Mouse (Mus musculus): ENCODE results near the gene Sp3.

Gene Sp3

DNA sequence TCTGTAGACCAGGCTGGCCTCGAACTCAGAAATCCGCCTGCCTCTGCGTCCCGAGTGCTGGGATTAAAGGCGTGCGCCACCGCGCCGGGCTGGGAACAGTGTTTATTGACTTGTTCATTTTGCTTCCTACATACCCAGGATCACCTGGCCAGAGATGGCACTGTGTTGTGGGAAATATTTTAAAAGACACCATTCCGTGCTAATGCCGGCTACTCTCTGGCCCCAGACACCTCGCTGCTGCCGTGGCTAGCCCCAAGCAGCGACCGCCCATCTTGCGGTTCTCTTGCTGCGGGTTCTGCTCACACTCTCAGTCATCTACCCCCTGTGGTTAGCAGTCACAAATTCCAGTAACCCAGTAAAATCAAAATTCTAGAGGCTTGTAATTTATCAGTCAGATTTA, 12.3 kb upstream of the Sp3 start:
- 98% methylated on average over 17 of the region's 17 CpGs for WGBS

DNA sequence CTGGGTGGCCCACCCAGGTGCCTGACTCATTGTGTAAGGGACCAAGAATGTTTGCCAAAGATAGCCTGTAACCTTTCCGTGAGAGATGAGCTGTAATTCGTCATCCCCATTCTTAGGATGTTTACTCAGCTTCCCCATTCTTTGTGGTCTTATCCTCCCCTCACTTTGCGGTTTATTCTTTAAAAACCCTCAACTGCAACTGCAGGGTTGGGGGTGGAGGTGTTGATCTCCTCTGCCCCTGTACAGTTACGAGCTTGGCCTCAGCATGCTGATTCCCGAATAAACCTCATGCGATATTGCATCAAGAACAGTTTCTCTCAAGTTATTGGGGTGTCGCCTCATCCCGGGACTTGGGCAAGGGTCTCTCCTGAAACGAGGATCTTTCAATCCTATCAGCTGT, 8.7 kb upstream of the Sp3 start:
- 93% methylated on average over 9 of the region's 9 CpGs for WGBS

DNA sequence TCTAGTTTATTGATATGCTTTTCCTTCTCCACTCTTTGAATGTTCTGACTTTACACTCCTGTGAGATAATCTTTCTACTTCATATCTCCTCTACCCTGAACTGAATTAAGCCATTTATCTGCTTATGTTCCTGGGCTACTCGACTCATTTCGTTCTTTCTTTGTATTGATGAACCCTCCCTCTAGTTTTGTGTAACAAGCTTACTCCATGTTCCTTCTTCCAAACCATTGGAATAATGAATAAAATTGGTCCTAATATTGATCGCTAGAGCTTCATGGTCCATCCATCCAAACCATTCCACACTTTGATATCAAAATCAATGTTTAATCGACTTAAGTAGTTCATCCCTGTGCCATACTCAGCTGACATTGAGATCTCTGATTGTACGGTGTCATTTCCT, 6.4 kb upstream of the Sp3 start, which contains the start of gene Gm11084:
TSS of gene Gm11084 (minus strand) at position 101 of the 400 bp plus-strand sequence.
- WGBS: 95% methylated on average over 5 of the region's 5 CpGs

DNA sequence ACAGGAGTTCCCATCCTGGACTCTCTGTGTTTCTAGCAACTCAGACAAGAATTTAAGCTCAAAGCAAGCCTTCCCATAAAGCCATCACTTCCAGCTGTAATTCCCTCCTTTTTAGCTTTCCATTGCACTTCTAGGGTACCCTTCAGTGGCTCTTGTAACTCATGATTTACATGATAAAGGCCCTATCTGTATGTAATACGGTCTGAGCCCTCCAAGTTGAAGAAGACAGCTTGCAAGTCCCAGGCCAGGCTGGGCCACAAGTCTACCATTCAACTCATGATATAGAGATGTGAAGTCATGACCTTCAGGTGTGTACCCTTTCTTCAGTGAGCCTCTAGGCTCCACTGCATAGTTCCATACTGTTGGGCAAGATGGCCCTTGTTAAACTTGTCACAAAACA, 5.3 kb upstream of the Sp3 start:
- 60% methylated on average over 1 of the region's 1 CpGs for WGBS

GRCm38 (mm10) chr2:72984806-72985205, 4.6 kb upstream of the Sp3 start:
- WGBS: 78% methylated on average over 4 of the region's 4 CpGs

DNA sequence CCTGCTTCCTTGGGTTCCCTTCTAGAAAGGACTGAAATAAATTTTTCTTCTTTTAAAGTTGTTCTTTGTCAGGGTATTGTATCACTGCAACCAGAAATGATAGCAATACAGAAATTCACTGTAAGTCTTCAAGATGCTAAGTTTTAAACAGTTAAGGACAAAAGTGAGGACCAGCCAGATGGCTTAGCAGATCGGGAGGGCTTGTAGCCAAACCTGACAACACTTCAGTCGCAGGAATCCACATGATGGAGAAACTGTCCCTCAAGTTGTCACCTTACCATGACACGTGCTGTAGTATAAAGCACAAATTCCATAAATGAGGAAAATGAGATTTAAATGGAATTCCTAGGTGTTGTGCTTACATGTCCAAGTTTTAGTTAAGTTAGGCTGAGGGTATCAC, 3.0 kb upstream of the Sp3 start:
- WGBS: 62% methylated on average over 3 of the region's 3 CpGs

DNA sequence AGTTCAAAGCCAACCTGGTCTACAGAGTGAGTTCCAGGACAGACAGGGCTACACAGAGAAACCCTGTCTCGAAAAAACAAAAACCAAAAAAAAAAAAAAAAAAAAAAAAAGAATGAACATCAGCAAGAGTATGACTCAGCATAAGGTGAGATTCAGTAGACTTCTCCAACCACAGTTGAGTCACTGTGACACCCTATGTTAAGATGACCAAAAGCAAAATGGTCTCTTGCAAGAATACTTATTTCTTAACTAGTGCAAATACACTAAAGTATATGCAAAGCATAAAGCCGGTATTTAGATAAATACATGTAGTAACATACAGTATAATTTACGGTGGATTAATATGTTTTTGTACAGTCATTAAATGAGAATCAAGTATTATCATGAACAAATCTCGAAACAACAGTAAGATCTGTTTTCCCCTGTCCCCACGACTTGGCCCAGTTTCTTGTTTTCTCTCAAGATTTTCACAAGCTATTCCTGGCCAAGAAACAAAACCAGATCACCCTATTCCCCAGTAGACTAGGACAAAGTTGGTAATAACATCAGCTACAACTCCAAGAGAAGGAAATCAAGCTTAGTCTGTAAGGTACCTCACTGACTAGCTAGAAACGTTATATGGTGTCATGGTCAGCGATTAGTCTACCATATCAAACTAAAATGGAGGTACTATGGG, 2.0 kb upstream of the Sp3 start:
- 69% methylated on average over 7 of the region's 7 CpGs for WGBS

DNA sequence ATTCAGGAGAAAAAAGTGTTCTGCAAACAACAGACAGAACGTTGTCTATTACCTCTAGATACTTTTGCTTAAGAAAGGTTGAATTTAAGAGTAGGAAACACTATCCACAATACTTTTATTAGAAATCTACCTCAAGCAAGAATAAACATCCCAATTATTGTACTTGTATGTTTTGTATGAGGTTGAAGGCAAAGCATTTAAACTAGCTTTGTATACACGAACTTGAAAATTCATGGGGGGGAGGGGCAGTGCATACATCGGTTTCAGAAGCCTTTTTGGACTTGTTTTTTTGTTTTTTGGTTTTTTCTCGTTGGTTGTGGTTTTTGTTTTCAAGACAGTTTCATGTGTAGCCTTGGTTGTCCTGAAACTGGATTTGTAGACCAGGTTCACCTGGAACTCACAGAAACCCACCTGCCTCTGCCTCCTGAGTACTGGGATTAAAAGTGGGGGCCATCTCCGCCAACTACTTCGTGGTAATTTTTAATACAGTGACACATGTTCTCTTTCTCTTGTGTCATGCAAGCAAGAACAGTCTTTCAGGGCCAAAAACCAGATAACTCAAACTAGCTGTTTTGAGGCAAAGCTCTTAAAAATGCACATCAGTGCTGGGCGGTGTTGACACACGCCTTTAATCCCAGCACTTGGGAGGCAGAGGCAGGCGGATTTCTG, 1.3 kb upstream of the Sp3 start:
- WGBS: 61% methylated on average over 9 of the region's 9 CpGs

GRCm38 (mm10) chr2:72981075-72981420, 802 bp upstream of the Sp3 start:
- WGBS: 2% methylated on average over 3 of the region's 3 CpGs

DNA sequence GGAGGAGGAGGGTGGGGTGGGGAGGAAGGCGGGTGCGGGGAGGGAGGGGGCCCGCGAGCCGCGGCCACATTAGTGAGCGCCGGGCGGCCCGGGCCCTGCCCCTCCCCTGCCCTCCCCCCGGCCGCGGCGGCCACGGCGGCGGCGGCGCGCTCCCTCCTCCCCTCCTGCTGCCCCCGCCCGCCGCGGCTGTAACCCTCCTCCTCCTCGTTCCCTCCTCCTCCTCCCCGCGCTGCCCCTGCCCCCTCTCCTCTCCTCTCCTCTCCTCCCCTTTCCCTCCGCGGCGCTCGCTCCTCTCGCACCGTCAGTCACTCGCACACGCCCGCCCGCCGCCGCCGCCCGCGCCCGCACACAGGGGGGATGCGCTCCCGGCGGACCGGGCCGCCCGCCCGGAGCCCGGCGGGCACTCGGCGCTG, 581 bp downstream of the Sp3 start:
- WGBS: 2% methylated on average over 27 of the region's 54 CpGs

DNA sequence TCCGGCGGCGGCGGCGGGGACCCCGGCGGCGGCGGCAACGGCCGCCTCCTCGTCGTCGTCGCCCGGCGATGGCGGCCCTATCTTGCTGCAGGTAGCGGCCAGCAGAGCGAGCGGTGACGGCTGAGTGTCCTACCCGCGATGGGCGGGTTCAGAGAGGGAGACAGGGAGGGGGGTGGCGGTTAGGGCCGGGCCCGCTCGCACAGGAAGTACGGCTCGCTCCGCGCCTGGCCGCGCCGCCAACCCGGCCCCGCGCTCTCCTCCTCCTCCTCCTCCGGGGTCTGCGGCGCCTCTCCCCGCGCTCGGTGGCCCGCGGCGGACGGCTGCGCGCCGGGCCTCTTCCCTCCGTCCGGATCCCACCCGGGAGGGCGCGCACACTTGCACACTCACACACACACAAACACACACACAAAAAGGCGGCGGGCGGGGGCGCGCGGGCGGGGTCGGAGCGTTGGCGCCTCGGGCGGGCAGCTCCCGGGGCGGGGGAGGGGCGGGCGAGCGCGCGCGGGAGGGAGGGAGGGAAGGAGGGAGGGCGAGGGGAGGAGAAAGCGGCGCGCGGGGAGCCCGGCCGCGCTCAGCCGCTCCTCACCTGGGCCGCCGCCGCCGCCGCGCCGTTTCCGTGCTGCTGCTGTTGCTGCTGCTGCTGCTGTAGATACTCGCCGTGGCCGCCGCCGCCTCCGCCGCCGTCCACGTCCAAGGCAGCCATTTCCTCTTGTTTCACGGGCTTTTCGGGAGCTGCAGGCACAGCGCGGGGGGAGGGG, 1.2 kb downstream of the Sp3 start:
- WGBS: 2% methylated on average over 88 of the region's 107 CpGs

DNA sequence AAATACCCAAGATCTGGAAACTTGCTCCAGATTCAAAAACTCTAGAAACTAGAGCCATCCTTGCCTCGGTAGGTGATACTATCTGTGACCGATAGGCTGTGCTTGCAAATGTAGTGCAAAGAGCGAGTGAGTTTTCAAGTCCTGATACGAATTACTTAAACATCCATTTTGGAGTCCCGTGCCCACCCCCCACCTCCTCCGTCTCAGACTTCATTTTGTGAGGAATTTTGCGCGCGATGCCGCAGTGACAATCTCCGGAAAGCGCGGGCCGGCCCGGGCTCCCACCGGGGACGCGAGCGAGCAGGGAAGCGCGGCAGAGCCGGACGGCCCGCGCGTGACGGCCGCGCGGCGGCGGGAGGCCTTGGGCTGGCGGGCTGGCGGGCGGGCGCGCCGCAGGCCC, 1.8 kb downstream of the Sp3 start:
- WGBS: 1% methylated on average over 38 of the region's 38 CpGs

GRCm38 (mm10) chr2:72977272-72977671, 3.0 kb downstream of the Sp3 start:
- 20% methylated on average over 1 of the region's 1 CpGs for WGBS

DNA sequence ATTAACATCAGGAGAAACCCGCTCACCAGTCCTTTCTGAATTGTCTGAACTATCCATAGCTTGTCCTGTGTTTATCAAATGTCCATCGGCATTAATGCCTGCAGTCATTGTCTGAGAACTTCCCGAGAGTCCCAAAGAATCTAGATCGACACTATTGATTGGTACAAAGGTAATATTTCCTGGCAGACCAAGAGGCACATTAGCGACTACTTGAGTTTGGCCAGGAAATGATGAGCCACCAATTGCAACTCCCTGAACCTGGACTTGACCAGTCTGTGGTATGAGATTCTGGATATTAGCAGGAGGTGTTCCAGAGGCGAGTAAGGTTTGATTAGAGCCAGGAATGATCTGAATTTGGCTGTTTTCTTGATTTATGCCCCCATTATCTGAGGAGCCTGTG, 9.4 kb downstream of the Sp3 start:
- WGBS: 87% methylated on average over 6 of the region's 6 CpGs

GRCm38 (mm10) chr2:72970302-72970701, 9.9 kb downstream of the Sp3 start:
- 86% methylated on average over 4 of the region's 4 CpGs for WGBS

DNA sequence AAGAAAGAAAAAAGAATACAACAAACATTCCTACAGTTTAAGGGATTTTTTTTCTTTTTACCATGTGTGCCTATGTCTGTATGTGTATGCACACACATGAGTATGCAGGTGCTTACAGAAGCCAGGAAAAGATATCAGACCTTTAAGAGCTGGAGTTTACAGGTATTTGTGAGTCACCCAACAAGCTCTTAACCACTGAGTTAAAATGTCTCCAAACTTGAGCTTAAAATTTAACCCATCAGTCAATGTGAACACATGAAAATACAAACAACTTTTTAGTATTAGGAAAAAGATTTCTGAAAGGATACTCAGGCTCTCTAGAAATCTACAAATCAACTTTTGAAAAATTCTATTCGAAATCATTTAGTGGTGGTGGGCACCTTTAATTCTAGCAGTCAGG, 11.7 kb downstream of the Sp3 start:
- WGBS: 98% methylated on average over 1 of the region's 1 CpGs

GRCm38 (mm10) chr2:72965450-72965849, 14.8 kb downstream of the Sp3 start:
- 57% methylated on average over 2 of the region's 2 CpGs for WGBS

- WGBS: 95% methylated on average over 3 of the region's 3 CpGs
Observed at GRCm38 (mm10) chr2:72956415-72956814, 23.8 kb downstream of the Sp3 start.

GRCm38 (mm10) chr2:72952979-72953378, 27.3 kb downstream of the Sp3 start:
- WGBS: 94% methylated on average over 3 of the region's 3 CpGs

GRCm38 (mm10) chr2:72935937-72936336, 44.3 kb downstream of the Sp3 start:
- WGBS: 50% methylated on average over 1 of the region's 1 CpGs

DNA sequence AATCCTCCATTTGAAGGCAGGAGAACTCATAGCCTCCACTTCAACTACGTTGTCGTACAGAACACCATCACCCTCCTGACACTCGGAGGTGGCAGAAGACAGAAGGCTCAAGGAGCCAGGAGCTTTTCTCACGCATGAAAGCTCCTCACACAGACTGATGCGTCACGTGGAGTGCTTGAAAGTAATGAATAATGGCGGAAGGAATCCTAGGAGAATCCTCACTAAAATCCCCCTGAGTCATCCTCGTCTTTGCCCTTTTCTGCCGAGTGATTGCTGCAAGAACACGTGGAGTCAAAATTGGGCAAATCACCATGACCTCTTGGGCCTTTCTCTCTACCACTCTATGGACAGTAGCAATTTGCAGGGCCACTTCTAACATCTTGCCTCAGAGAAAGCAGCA, 55.3 kb downstream of the Sp3 start:
- WGBS: 75% methylated on average over 10 of the region's 10 CpGs

DNA sequence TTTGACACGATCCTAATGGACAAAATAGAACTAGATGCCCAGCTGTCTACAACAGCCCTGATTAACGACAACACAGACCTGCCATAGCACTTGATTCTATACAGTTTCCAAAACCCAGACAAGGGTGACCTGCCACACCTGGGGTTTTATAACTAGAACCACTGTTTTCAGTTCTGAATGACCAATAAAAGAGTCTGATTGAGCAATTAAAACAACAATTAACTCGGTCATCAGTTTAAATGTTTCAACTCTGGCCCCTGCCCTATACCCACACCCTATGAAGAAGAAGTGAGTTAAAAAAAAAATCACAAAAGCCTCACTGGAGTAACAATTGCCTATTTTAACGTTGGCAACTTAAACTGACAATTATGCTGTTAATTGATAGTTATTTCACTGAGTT, 64.1 kb downstream of the Sp3 start:
- 82% methylated on average over 4 of the region's 4 CpGs for WGBS
